Mouse (Mus musculus): ENCODE data around the gene Wdr43. TPM values are rescaled to one million over a fixed set of nuclear protein-coding genes. Genes with fewer than 3 reads are reported as not detected.

Wdr43 gene
- polyA plus RNA-seq, 1 experiment from 2014 or later = 53.0 TPM

DNA sequence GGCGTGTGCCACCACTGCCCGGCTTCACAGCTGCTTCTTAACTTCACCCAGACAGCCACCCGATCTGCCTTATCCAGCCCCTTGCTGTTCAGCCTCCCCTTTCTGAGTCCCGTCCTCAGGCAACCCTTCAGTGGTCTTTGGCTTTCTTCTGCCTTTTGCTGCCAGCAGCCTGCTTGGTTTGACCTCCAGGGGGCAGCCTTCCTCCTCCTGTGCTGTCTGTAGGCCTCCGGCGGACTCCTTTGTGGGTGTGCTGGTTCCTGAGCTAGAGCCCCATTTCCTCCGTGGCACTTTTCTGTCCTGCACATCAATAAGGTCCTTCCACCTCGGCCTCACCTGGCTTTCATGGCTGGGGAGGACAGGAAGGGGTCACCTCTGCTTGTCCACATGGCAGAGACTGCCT, 78.1 kb downstream of the Wdr43 start:
- Histone ChIP-seq H3K27me3 (replicated peaks) (no peaks in the 10 kb centered on the region), H3K36me3 (replicated peaks) (no peaks in the 10 kb centered on the region), H3K4me2 (no peak overlapping the region), H3K9me3 (no peaks in the 10 kb centered on the region), H3K4me1 (peaks cover 4% of the 10 kb centered on the region), H3K4me3 (no peak overlapping the region), H3K27ac (no peak overlapping the region), H3K9ac (no peak overlapping the region)
- 53% methylated on average over 8 of the region's 8 CpGs for WGBS
- ATAC-seq (replicated peaks) = no peak

DNA sequence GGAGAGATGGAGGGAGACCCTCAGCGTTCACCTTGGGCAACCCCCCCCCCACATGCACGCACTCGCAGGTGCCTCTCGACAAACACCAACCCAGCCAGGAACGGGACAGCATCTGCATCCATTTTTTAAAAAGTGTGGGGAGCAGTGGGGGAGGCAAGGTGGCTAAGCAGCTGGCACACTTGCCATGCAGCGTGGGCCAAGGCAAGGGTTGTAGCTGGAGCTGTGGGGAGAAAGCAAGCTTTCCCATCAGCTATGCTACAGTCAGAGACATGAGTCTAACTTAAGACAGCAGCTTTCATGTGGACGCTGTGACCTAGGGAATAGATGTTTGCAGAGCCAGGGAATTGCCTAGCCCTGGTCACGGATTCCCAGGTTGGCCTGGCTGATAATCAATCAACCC, 79.5 kb downstream of the Wdr43 start:
- 93% methylated on average over 8 of the region's 8 CpGs for WGBS
- H3K36me3 ChIP-seq (replicated peaks) = no peaks in the 10 kb centered on the region
- H3K27ac ChIP-seq = no peak overlapping the region
- H3K4me1 ChIP-seq = peaks cover 4% of the 10 kb centered on the region
- H3K27me3 ChIP-seq (replicated peaks) = no peaks in the 10 kb centered on the region
- no peak overlapping the region for H3K4me2 ChIP-seq
- H3K9me3 ChIP-seq = no peaks in the 10 kb centered on the region
- no peak overlapping the region for H3K4me3 ChIP-seq
- H3K9ac ChIP-seq = no peak overlapping the region
- ATAC-seq (replicated peaks) = no peak

DNA sequence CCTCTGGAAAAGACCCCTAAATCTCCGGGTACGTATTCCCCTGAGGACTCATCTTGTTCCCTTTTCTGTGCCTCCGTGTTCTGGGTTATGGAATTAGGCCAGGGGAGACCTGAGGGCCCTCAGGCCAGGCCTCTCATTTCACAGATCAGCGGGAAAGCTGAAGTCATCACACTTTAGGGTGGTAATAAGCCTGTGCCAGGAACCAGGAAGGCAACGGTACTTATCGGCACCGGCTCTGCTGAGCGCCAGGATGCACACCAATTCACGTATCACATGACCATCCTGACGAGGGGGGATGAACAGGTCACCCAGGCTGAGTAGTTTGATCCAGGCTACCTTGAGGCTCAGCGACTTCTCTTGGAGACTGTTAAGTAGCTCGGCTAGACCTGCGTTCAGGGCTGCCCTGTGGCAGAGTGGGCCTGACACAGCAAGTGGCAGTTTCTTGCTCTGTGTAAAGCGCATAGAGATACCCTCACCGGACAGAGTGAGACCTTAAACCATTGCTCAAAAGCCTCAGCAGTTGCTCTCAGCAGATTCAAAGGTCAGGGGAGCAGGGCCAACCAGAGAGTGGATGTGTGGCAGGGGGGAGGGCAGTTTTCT, 80.1 kb downstream of the Wdr43 start:
- WGBS = 80% methylated on average over 15 of the region's 15 CpGs
- Histone ChIP-seq H3K4me1 (peaks cover 4% of the 10 kb centered on the region), H3K27ac (no peak overlapping the region), H3K9me3 (no peaks in the 10 kb centered on the region), H3K4me3 (no peak overlapping the region), H3K36me3 (replicated peaks) (no peaks in the 10 kb centered on the region), H3K27me3 (replicated peaks) (no peaks in the 10 kb centered on the region), H3K4me2 (no peak overlapping the region), H3K9ac (no peak overlapping the region)
- no peak for ATAC-seq (replicated peaks)

DNA sequence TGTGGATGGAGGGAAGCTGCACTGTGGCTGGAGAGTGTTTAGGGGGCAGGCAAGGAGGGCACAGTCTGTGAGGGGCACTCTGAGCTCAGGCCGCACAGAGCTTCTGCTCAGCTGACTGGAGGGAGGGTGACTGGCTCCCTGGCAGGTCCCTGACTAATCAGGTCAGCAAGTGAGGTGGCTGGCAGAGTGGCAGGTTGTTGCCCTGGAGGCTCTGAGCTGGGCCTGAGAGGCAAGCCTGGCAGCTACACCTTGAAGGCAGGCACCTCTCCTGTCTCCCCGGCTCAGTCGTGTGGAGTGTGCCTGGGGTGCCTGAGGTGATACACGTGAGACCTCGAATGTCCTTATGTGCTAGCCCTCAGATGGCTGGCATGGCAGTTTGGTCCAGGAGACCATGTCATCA, 80.7 kb downstream of the Wdr43 start:
- Histone ChIP-seq H3K4me3 (no peak overlapping the region), H3K9me3 (no peaks in the 10 kb centered on the region), H3K27ac (no peak overlapping the region), H3K4me2 (no peak overlapping the region), H3K4me1 (peaks cover 4% of the 10 kb centered on the region), H3K36me3 (replicated peaks) (no peaks in the 10 kb centered on the region), H3K27me3 (replicated peaks) (no peaks in the 10 kb centered on the region), H3K9ac (no peak overlapping the region)
- 84% methylated on average over 5 of the region's 5 CpGs for WGBS
- ATAC-seq (replicated peaks) = no peak

DNA sequence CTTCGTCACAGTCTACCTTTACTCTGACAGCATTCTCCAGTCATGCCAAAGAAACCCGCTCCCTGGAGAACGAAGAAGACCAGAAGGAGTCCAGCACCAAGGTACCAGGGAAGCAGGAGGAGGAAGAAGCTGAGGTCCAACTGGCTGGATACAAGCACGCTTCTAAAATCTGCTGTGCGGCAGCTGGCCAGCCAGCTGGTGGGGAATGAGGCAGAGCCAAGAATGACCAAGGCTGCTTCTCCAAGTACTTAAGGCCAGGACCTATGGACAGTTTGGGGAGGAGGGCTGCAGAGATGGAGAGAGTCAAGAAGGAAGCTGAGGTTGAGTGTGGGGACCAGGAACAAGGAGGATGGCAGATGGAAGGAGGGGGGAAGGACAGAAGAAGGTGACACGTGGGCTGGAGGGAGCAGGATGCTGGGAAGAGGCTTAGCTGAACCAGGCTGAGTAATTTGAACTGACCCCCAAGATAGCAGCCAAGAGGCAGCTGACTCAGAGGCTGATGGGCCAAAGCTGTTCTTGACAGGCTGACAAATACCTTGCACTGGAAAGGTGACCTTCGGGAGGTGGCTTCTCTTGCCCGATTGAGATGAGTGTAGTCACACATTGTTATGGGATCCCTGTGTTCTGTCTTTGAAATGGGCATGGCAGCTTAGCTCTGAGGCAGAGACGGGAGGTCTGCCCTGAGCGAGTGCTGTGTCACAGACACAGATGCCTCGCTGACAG, 82.4 kb downstream of the Wdr43 start:
- Histone ChIP-seq H3K27me3 (replicated peaks) (no peaks in the 10 kb centered on the region), H3K9ac (no peak overlapping the region)

DNA sequence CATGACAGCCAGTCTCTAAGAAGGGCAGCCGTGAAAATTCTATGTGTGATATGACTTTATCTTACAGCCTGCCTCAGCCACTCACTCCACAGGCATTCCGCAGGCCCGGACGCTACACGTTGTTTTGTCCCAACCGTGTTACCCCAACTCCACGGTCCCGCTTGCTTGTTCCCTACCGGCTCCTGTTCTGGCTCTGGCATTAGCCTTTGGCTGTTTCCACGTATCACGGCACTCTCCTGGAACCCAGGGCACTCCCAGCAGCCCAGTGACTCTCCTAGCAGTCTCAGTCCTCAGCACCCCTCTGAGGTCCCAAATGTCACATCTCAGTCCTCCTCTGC, 82.9 kb downstream of the Wdr43 start:
- no peak for ATAC-seq (replicated peaks)
- no peaks in the 10 kb centered on the region for H3K27me3 ChIP-seq (replicated peaks)
- WGBS = 84% methylated on average over 11 of the region's 11 CpGs
- H3K9me3 ChIP-seq = no peaks in the 10 kb centered on the region
- H3K4me2 ChIP-seq = no peak overlapping the region
- no peaks in the 10 kb centered on the region for H3K4me1 ChIP-seq
- H3K4me3 ChIP-seq = no peak overlapping the region
- no peak overlapping the region for H3K9ac ChIP-seq
- H3K36me3 ChIP-seq (replicated peaks) = no peaks in the 10 kb centered on the region
- no peak overlapping the region for H3K27ac ChIP-seq

More for the DNA sequence above, 82.4 kb downstream of the Wdr43 start:
- H3K9me3 ChIP-seq = no peaks in the 10 kb centered on the region
- ATAC-seq (replicated peaks) = no peak
- whole genome bisulfite sequencing = 79% methylated on average over 11 of the region's 11 CpGs
- no peaks in the 10 kb centered on the region for H3K36me3 ChIP-seq (replicated peaks)
- H3K4me1 ChIP-seq = peaks cover 4% of the 10 kb centered on the region
- no peak overlapping the region for H3K27ac ChIP-seq
- no peak overlapping the region for H3K4me2 ChIP-seq
- no peak overlapping the region for H3K4me3 ChIP-seq

DNA sequence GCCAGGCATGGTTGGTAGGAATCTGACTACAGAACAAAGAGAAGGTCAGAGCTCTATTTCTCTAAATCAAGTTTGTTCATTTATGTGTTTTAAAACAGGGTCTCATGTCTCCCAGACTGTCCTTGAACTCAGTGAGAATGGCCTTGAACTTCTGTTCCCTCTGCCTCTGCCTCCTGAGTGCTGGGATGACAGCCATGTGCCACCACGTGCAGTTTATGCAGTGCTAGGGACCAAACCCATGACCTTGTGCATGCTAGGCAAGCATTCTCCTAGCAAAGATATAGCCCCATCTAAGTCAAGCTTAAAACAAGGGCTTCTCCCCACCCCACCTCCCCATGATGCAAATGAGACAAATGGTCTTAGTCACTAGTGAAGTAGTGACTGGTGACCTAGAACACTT, 89.4 kb downstream of the Wdr43 start:
- H3K4me1 ChIP-seq = peaks cover 3% of the 10 kb centered on the region; the same call in 1 of the 2 replicates
- ATAC-seq (replicated peaks) = no peak
- H3K9me3 ChIP-seq = no peaks in the 10 kb centered on the region
- no peaks in the 10 kb centered on the region for H3K27me3 ChIP-seq (replicated peaks)
- H3K4me3 ChIP-seq = no peak overlapping the region
- no peak overlapping the region for H3K27ac ChIP-seq
- H3K9ac ChIP-seq = no peak overlapping the region
- WGBS = 72% methylated on average over 1 of the region's 1 CpGs
- H3K36me3 ChIP-seq (replicated peaks) = no peaks in the 10 kb centered on the region
- H3K4me2 ChIP-seq = no peak overlapping the region

DNA sequence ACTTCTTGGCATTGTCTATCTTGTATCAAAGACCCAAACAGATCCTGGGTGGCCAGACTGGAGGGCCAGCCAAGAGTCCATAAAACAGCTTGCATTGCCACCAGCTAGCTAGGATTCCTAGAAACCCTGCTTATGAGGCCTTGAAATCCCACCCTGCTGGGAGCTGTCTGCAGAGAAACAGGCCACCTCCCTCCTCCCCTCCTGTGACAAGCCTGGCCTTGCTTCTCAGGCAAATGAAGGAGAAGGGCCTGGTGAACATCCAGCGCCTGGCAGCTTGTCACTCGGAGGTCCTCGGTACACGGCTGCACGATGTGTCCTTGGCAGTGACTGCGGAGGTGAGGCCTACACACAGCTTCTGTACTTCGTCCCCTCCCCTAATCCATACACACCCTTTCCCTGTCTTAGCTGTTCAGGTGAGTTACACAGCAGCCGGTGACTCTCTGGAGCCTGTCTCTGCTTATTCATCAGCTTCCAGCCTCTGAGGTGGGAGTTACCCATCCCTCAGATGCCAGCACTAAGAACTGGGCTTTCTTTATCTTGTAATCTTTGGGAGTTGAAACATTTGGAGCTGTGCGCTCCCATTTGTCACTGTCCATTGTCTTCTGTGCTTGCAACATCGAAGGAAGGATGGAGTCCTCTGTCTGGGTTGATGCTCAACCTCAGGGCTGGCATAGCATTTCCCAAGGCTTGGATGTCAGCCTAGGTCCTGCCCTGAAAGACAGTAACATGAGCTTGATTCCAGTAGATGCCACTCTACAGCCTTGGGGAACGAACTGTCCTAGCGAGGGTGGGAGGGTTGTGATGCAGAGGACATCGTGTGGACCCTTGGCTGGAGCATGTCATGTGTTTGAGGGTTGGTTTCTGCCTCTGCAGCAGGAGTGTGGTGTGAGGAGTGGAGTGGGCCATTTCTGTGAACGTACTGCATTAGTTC, 90.1 kb downstream of the Wdr43 start:
- H3K27me3 ChIP-seq (replicated peaks) = no peaks in the 10 kb centered on the region
- peaks cover 3% of the 10 kb centered on the region; the same call in 1 of the 2 replicates for H3K4me1 ChIP-seq
- H3K4me3 ChIP-seq = no peak overlapping the region
- H3K9me3 ChIP-seq = no peaks in the 10 kb centered on the region
- ATAC-seq (replicated peaks) = no peak
- no peak overlapping the region for H3K4me2 ChIP-seq
- WGBS = 91% methylated on average over 14 of the region's 14 CpGs
- H3K27ac ChIP-seq = no peak overlapping the region
- no peak overlapping the region for H3K9ac ChIP-seq
- H3K36me3 ChIP-seq (replicated peaks) = no peaks in the 10 kb centered on the region

DNA sequence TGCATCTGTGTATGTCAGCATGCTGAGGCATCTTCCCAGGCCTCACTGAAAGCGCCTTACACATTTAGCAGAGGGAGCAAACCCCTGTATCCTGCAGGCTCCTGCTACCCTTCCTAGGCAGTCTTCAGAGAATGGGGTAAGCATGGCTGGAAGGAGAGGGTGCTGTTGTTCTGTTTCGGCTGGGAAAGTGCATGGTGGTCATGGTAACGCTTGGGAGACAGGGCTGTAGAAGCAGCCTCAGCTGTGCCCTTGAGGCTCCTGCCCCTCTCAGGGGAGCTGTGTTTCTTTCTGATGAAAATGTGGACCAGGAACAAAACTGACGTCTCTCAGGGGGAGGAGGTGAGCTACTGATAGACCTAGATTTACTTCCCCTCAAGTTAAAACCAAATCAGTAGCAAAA, 92.0 kb downstream of the Wdr43 start:
- Histone ChIP-seq H3K4me2 (no peak overlapping the region), H3K9me3 (no peaks in the 10 kb centered on the region), H3K4me3 (no peak overlapping the region), H3K27ac (no peak overlapping the region), H3K27me3 (replicated peaks) (no peaks in the 10 kb centered on the region), H3K36me3 (replicated peaks) (no peaks in the 10 kb centered on the region), H3K4me1 (peaks cover 3% of the 10 kb centered on the region; the same call in 1 of the 2 replicates), H3K9ac (no peak overlapping the region)
- WGBS = 37% methylated on average over 4 of the region's 4 CpGs
- ATAC-seq (replicated peaks) = peak; percentile 71

Other genes starting within 250 kb of the Wdr43 start
- gene Gm4707, start 156.0 kb upstream of the Wdr43 start, polyA plus RNA-seq (2015; fragmentation: Nextera tagmentation; extraction: Ambion mirVana) = 2.8 and 3.2 TPM in 2 replicates
- 48.1 and 51.8 TPM in 2 replicates for gene Smchd1, start 140.6 kb upstream of the Wdr43 start, polyA plus RNA-seq (2015; fragmentation: Nextera tagmentation; extraction: Ambion mirVana)
- gene Ndc80, start 89.0 kb upstream of the Wdr43 start, polyA plus RNA-seq (2015; fragmentation: Nextera tagmentation; extraction: Ambion mirVana) = 5.1 and 6.6 TPM in 2 replicates
- gene Spdya, start 63.8 kb upstream of the Wdr43 start, polyA plus RNA-seq (2015; fragmentation: Nextera tagmentation; extraction: Ambion mirVana) = 1.4 TPM in 2 replicates
- gene Togaram2, start 57.4 kb downstream of the Wdr43 start, polyA plus RNA-seq (2015; fragmentation: Nextera tagmentation; extraction: Ambion mirVana) = 0.48 and 0.68 TPM in 2 replicates
- gene Pcare, start 137.0 kb downstream of the Wdr43 start, polyA plus RNA-seq (2015; fragmentation: Nextera tagmentation; extraction: Ambion mirVana) = not detected in 2 replicates
- 12.7 and 13.7 TPM in 2 replicates for gene Clip4, start 152.6 kb downstream of the Wdr43 start, polyA plus RNA-seq (2015; fragmentation: Nextera tagmentation; extraction: Ambion mirVana)